Mouse (Mus musculus): ENCODE measurements around the gene Gm42906. TPM values are rescaled to one million over a fixed set of nuclear protein-coding genes. Genes with fewer than 3 reads are reported as not detected.

Gene Gm42906
- polyA plus RNA-seq, 1 experiment from 2014 or later = not detected

- TF ChIP-seq CTCF (IDR thresholded peaks at IDR 0.05; ENCODE audit: low read depth) = no peak
- H3K27ac ChIP-seq (ENCODE audit: low read depth) = no peak overlapping the region
Measured at GRCm38 (mm10) chr5:151408124-151408900, 19.7 kb downstream of the Gm42906 start.

GRCm38 (mm10) chr5:151407493-151407892, 20.5 kb downstream of the Gm42906 start:
- Histone ChIP-seq H3K27me3 (ENCODE audit: insufficient read depth, low read length) (no peaks in the 10 kb centered on the region), H3K36me3 (ENCODE audit: insufficient read depth) (no peaks in the 10 kb centered on the region), H3K4me3 (ENCODE audit: low read depth, low read length) (no peak overlapping the region), H3K9me3 (ENCODE audit: low read depth, low read length) (no peaks in the 10 kb centered on the region), H3K9ac (no peak overlapping the region), H3K27ac (ENCODE audit: low read depth) (no peak overlapping the region), H3K4me1 (ENCODE audit: insufficient read depth) (peaks cover 1% of the 10 kb centered on the region; the same call in 1 of the 2 replicates), H3K4me2 (no peak overlapping the region)
- 76% methylated on average over 3 of the region's 3 CpGs for WGBS
- no peak for ATAC-seq (ENCODE audit: insufficient read depth)
- no peak for TF ChIP-seq CTCF (IDR thresholded peaks at IDR 0.05; ENCODE audit: low read depth)
- DNase-seq = no peak

More at GRCm38 (mm10) chr5:151408124-151408900, 19.7 kb downstream of the Gm42906 start:
- Histone ChIP-seq H3K36me3 (ENCODE audit: insufficient read depth) (no peaks in the 10 kb centered on the region), H3K9ac (no peak overlapping the region), H3K4me3 (ENCODE audit: low read depth, low read length) (no peak overlapping the region), H3K9me3 (ENCODE audit: low read depth, low read length) (no peaks in the 10 kb centered on the region), H3K4me2 (no peak overlapping the region), H3K4me1 (ENCODE audit: insufficient read depth) (peaks cover 6% of the 10 kb centered on the region; the same call in 1 of the 2 replicates), H3K27me3 (ENCODE audit: insufficient read depth, low read length) (no peaks in the 10 kb centered on the region)
- no peak for DNase-seq
- no peak for ATAC-seq (ENCODE audit: insufficient read depth)
- WGBS = 40% methylated on average over 7 of the region's 7 CpGs

- Histone ChIP-seq H3K27ac (ENCODE audit: low read depth) (no peak overlapping the region), H3K9me3 (ENCODE audit: low read depth, low read length) (no peaks in the 10 kb centered on the region), H3K4me2 (no peak overlapping the region), H3K9ac (no peak overlapping the region), H3K36me3 (ENCODE audit: insufficient read depth) (no peaks in the 10 kb centered on the region), H3K27me3 (ENCODE audit: insufficient read depth, low read length) (no peaks in the 10 kb centered on the region), H3K4me1 (ENCODE audit: insufficient read depth) (no peaks in the 10 kb centered on the region), H3K4me3 (ENCODE audit: low read depth, low read length) (no peak overlapping the region)
- no peak for TF ChIP-seq CTCF (IDR thresholded peaks at IDR 0.05; ENCODE audit: low read depth)
- ATAC-seq (ENCODE audit: insufficient read depth) (no peak), DNase-seq (no peak)
- 68% methylated on average over 5 of the region's 5 CpGs for WGBS
Measured at GRCm38 (mm10) chr5:151406276-151406675, 21.7 kb downstream of the Gm42906 start.

- no peak overlapping the region for H3K9ac ChIP-seq
- no peak overlapping the region for H3K4me3 ChIP-seq (ENCODE audit: low read depth, low read length)
- H3K27ac ChIP-seq (ENCODE audit: low read depth) = no peak overlapping the region
- ATAC-seq (ENCODE audit: insufficient read depth) (no peak), DNase-seq (no peak)
- no peaks in the 10 kb centered on the region for H3K9me3 ChIP-seq (ENCODE audit: low read depth, low read length)
- no peaks in the 10 kb centered on the region for H3K27me3 ChIP-seq (ENCODE audit: insufficient read depth, low read length)
- WGBS = 65% methylated on average over 8 of the region's 8 CpGs
- H3K4me1 ChIP-seq (ENCODE audit: insufficient read depth) = no peaks in the 10 kb centered on the region
- no peak overlapping the region for H3K4me2 ChIP-seq
- H3K36me3 ChIP-seq (ENCODE audit: insufficient read depth) = no peaks in the 10 kb centered on the region
- no peak for TF ChIP-seq CTCF (IDR thresholded peaks at IDR 0.05; ENCODE audit: low read depth)
Measured at GRCm38 (mm10) chr5:151405314-151405903, 22.6 kb downstream of the Gm42906 start.

- no peak for TF ChIP-seq CTCF (IDR thresholded peaks at IDR 0.05; ENCODE audit: low read depth)
- Histone ChIP-seq H3K4me1 (ENCODE audit: insufficient read depth) (no peaks in the 10 kb centered on the region), H3K4me3 (ENCODE audit: low read depth, low read length) (no peak overlapping the region), H3K9ac (no peak overlapping the region), H3K36me3 (ENCODE audit: insufficient read depth) (no peaks in the 10 kb centered on the region), H3K4me2 (no peak overlapping the region), H3K27me3 (ENCODE audit: insufficient read depth, low read length) (no peaks in the 10 kb centered on the region), H3K9me3 (ENCODE audit: low read depth, low read length) (no peaks in the 10 kb centered on the region), H3K27ac (ENCODE audit: low read depth) (no peak overlapping the region)
- ATAC-seq (ENCODE audit: insufficient read depth) (no peak), DNase-seq (no peak)
- WGBS = 38% methylated on average over 2 of the region's 2 CpGs
Measured at GRCm38 (mm10) chr5:151403586-151403985, 24.4 kb downstream of the Gm42906 start.

- ATAC-seq (ENCODE audit: insufficient read depth) = no peak
- Histone ChIP-seq H3K27me3 (ENCODE audit: insufficient read depth, low read length) (no peaks in the 10 kb centered on the region), H3K4me1 (ENCODE audit: insufficient read depth) (no peaks in the 10 kb centered on the region), H3K36me3 (ENCODE audit: insufficient read depth) (no peaks in the 10 kb centered on the region), H3K4me2 (no peak overlapping the region), H3K9me3 (ENCODE audit: low read depth, low read length) (no peaks in the 10 kb centered on the region), H3K27ac (ENCODE audit: low read depth) (no peak overlapping the region), H3K4me3 (ENCODE audit: low read depth, low read length) (no peak overlapping the region), H3K9ac (no peak overlapping the region)
- 89% methylated on average over 2 of the region's 2 CpGs for WGBS
- DNase-seq = no peak
- TF ChIP-seq CTCF (IDR thresholded peaks at IDR 0.05; ENCODE audit: low read depth) = no peak
Measured at GRCm38 (mm10) chr5:151400557-151400944, 27.4 kb downstream of the Gm42906 start.

GRCm38 (mm10) chr5:151399918-151400556, 27.9 kb downstream of the Gm42906 start:
- Histone ChIP-seq H3K9ac (no peak overlapping the region), H3K9me3 (ENCODE audit: low read depth, low read length) (no peaks in the 10 kb centered on the region), H3K27ac (ENCODE audit: low read depth) (no peak overlapping the region), H3K4me3 (ENCODE audit: low read depth, low read length) (no peak overlapping the region), H3K4me1 (ENCODE audit: insufficient read depth) (no peaks in the 10 kb centered on the region), H3K4me2 (no peak overlapping the region), H3K27me3 (ENCODE audit: insufficient read depth, low read length) (no peaks in the 10 kb centered on the region), H3K36me3 (ENCODE audit: insufficient read depth) (no peaks in the 10 kb centered on the region)
- no peak for ATAC-seq (ENCODE audit: insufficient read depth)
- 57% methylated on average over 7 of the region's 7 CpGs for WGBS
- TF ChIP-seq CTCF (IDR thresholded peaks at IDR 0.05; ENCODE audit: low read depth) = no peak
- no peak for DNase-seq

Data from lung, embryonic 14.5 days (tissue).